Mouse (Mus musculus) ES-E14 (cell line): ENCODE measurements around the gene Scube3. TPM values are rescaled to one million over a fixed set of nuclear protein-coding genes. Genes with fewer than 3 reads are reported as not detected.

Experiments
- DNase-seq: peaks from one replicate; pipeline ENCODE4 v3.0.0-alpha.2; 2013; ENCODE audit warnings: low read depth, low spot score
- H3K27ac ChIP-seq: 2 replicates; pipeline ENCODE4 v1.5.1; 2012; ENCODE audit warnings: low read depth, mild to moderate bottlenecking, low read length, moderate library complexity, mixed read lengths; ENCODE audit not compliant: poor library complexity, insufficient read depth, severe bottlenecking
- H3K36me3 ChIP-seq: 2 replicates; pipeline ENCODE4 v1.6.1; 2012; ENCODE audit warnings: mild to moderate bottlenecking, low read length, moderate library complexity, mixed read lengths; ENCODE audit not compliant: control insufficient read depth, poor library complexity, insufficient read depth, severe bottlenecking
- H3K4me1 ChIP-seq, 2 experiments: fragments of 150-350 bp in 1 of 2; sonication (generic) in 1 of 2; 2 replicates each; pipeline ENCODE4 v1.6.1; 2012; ENCODE audit warnings: low read length in 2 of 2, mild to moderate bottlenecking in 1 of 2, mixed read lengths in 1 of 2; ENCODE audit not compliant: control insufficient read depth in 2 of 2, insufficient read depth in 2 of 2, poor library complexity in 1 of 2
- H3K4me3 ChIP-seq, 2 experiments: fragments of 150-350 bp in 1 of 2; sonication (generic) in 1 of 2; 2 replicates each; pipeline ENCODE4 v1.5.1; 2012; ENCODE audit warnings: low read length in 2 of 2, low read depth in 1 of 2, mild to moderate bottlenecking in 1 of 2, mixed read lengths in 1 of 2; ENCODE audit not compliant: insufficient read depth in 1 of 2, poor library complexity in 1 of 2, severe bottlenecking in 1 of 2
- H3K9ac ChIP-seq: 2 replicates; pipeline ENCODE4 v1.6.1; 2012; ENCODE audit warnings: low read depth, mild to moderate bottlenecking, low read length, mixed read lengths; ENCODE audit not compliant: poor library complexity, insufficient read depth, severe bottlenecking
- H3K9me3 ChIP-seq: fragments of 150-350 bp; sonication (generic); 2 replicates; pipeline ENCODE4 v1.6.1; 2012; ENCODE audit warnings: low read depth, mild to moderate bottlenecking, low read length; ENCODE audit not compliant: control insufficient read depth, insufficient read depth
- CHD2 ChIP-seq: IDR thresholded peaks from 2 replicates; pipeline ENCODE4 v1.6.1; 2014; ENCODE audit warnings: mild to moderate bottlenecking, low read depth, low read length, inconsistent platforms
- HCFC1 ChIP-seq: IDR thresholded peaks from 2 replicates; pipeline ENCODE4 v1.6.1; 2012; ENCODE audit warnings: low read length, inconsistent platforms, borderline replicate concordance; ENCODE audit not compliant: insufficient read depth
- MAFK ChIP-seq: IDR thresholded peaks from 2 replicates; pipeline ENCODE4 v1.6.1; 2014; ENCODE audit warnings: mild to moderate bottlenecking, low read depth, low read length, inconsistent platforms; ENCODE audit not compliant: insufficient read depth
- ZC3H11A ChIP-seq: IDR thresholded peaks from 2 replicates; pipeline ENCODE4 v1.6.1; 2012; ENCODE audit warnings: low read depth, mild to moderate bottlenecking, inconsistent platforms, low read length, borderline replicate concordance
- ZNF384 ChIP-seq: IDR thresholded peaks from 2 replicates; pipeline ENCODE4 v1.6.1; 2012; ENCODE audit warnings: low read depth, low read length, inconsistent platforms
- in situ Hi-C, 2 experiments: fragments of 600-800 bp; cut with MboI; formaldehyde crosslinking; loops; one replicate each; pipeline ENCODE4 v1.15.1; 2025; ENCODE audit warnings: low sequenced_read_pairs in 2 of 2, inconsistent platforms in 1 of 2; ENCODE audit not compliant: unreplicated experiment in 2 of 2
- total RNA-seq: library from RNA; depleted of rRNA; stranded (reverse); fragments of 300-350 nt; gene quantifications from 2 replicates; pipeline ENCODE4 v1.2.3, GENCODE M21; 2012

Scube3 gene
- total RNA-seq, 1 experiment, result 24.0 TPM

- Histone ChIP-seq H3K4me3 (no peak overlapping the region), H3K36me3 (peaks cover 2% of the 10 kb centered on the region; the same call in 1 of the 2 replicates), H3K9ac (no peak overlapping the region), H3K4me1 (no peaks in the 10 kb centered on the region), H3K9me3 (no peaks in the 10 kb centered on the region), H3K27ac (no peak overlapping the region)
- DNase-seq, result no peak
- TF ChIP-seq ZNF384 (no peak), MAFK (no peak), ZC3H11A (no peak)
- in situ Hi-C loops, result no loop called here
Observed at GRCm38 (mm10) chr17:28192754-28193153, 50.8 kb downstream of the Scube3 start.

GRCm38 (mm10) chr17:28193559-28193958, 51.6 kb downstream of the Scube3 start:
- H3K4me1 ChIP-seq, result no peaks in the 10 kb centered on the region
- no peaks in the 10 kb centered on the region for H3K9me3 ChIP-seq
- in situ Hi-C loops, result no loop called here
- H3K36me3 ChIP-seq, result peaks cover 2% of the 10 kb centered on the region; the same call in 1 of the 2 replicates
- no peak for DNase-seq
- no peak overlapping the region for H3K4me3 ChIP-seq
- TF ChIP-seq CHD2, result no peak
- H3K27ac ChIP-seq, result no peak overlapping the region
- no peak overlapping the region for H3K9ac ChIP-seq

GRCm38 (mm10) chr17:28195033-28195432, 53.1 kb downstream of the Scube3 start:
- TF ChIP-seq CHD2 (no peak), HCFC1 (no peak), MAFK (no peak), ZNF384 (no peak), ZC3H11A (no peak)
- Histone ChIP-seq H3K9me3 (no peaks in the 10 kb centered on the region), H3K36me3 (peaks cover 2% of the 10 kb centered on the region; the same call in 1 of the 2 replicates), H3K27ac (no peak overlapping the region), H3K4me3 (no peak overlapping the region), H3K4me1 (no peaks in the 10 kb centered on the region), H3K9ac (no peak overlapping the region)
- DNase-seq, result no peak
- in situ Hi-C loops, result no loop called here

GRCm38 (mm10) chr17:28197646-28198045, 55.7 kb downstream of the Scube3 start:
- Histone ChIP-seq H3K27ac (no peak overlapping the region), H3K4me1 (no peaks in the 10 kb centered on the region), H3K36me3 (peaks cover 2% of the 10 kb centered on the region; the same call in 1 of the 2 replicates), H3K9ac (no peak overlapping the region), H3K9me3 (no peaks in the 10 kb centered on the region), H3K4me3 (no peak overlapping the region)
- in situ Hi-C loops, result no loop called here
- TF ChIP-seq HCFC1 (no peak), MAFK (no peak), ZNF384 (no peak), CHD2 (no peak), ZC3H11A (no peak)
- no peak for DNase-seq

DNA sequence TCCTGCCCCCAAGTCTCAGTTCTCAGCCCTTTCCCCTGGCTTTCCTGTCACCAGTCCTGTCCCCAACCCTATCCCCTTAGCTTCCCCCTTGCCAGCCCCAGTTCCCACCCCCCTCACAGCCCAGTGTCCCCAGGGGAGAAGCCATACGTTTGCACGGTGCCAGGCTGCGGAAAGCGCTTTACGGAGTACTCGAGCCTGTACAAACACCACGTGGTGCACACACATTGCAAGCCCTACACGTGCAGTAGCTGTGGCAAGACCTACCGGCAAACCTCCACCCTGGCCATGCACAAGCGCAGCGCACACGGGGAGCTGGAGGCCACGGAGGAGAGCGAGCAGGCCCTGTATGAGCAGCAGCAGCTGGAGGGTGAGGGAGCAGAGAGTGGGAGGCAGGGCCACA, 60.0 kb downstream of the Scube3 start:
- DNase-seq, result no peak
- no peaks in the 10 kb centered on the region for H3K9me3 ChIP-seq
- peaks cover 3 to 5% of the 10 kb centered on the region in 2 experiments for H3K4me1 ChIP-seq
- H3K36me3 ChIP-seq, result no peaks in the 10 kb centered on the region; the same call in 1 of the 2 replicates
- in situ Hi-C loops, result no loop called here
- H3K4me3 ChIP-seq, result no peak overlapping the region
- H3K9ac ChIP-seq, result no peak overlapping the region
- no peak for TF ChIP-seq HCFC1
- TF ChIP-seq ZC3H11A, result no peak
- TF ChIP-seq ZNF384, result no peak
- no peak for TF ChIP-seq CHD2
- no peak for TF ChIP-seq MAFK
- no peak overlapping the region for H3K27ac ChIP-seq
